Mouse (Mus musculus): ENCODE data around the gene Cracr2a. TPM values are rescaled to one million over a fixed set of nuclear protein-coding genes. Genes with fewer than 3 reads are reported as not detected.
A peak's percentile ranks its signal among the peaks of the same experiment; 100 is the strongest.

The Cracr2a gene
- total RNA-seq, 1 experiment from 2014 or later, result 11.6 TPM

GRCm38 (mm10) chr6:127680784-127681183 is 119.6 kb downstream of the Cracr2a start:
- ATAC-seq (replicated peaks; ENCODE audit: low read depth, poor library complexity, severe bottlenecking), result no peak

- no peak for ATAC-seq (replicated peaks; ENCODE audit: low read depth, poor library complexity, severe bottlenecking)
Measured at GRCm38 (mm10) chr6:127683561-127683960, 122.4 kb downstream of the Cracr2a start.

- ATAC-seq (replicated peaks; ENCODE audit: low read depth, poor library complexity, severe bottlenecking), result no peak
Measured at GRCm38 (mm10) chr6:127684981-127685380, 123.8 kb downstream of the Cracr2a start.

DNA sequence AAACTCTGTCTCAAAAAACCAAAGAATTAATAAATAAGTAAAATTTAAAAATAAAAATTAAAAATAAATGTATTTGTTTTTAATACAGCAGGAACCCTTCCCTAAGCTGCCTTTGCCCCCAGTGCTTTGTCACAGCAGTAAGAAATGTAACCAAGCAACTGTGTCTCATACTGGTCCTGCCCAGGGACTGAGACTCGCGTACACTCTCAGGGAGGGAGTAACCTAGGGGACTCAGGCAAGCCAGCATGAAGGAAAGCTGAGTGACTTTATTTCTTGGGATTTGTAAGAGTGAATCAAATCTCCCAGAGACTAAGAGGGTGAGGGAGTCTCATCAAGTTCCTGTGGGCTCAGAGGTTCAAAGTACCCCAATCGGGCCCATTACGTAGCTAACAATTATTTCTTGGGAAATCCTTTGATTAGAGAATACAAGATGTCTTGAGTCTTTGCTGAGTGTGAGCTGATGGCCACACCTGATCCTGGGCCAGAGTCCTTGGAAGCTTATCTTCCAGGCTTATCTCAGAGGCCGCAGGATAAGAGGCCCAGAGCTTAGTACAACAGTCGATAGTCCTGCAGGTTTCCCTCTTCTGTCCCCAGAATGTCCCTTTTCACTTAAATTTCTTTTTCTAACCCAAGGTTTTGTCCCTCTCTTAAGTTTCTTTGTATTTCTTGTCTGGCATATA is 126.2 kb downstream of the Cracr2a start:
- ATAC-seq (replicated peaks; ENCODE audit: low read depth, poor library complexity, severe bottlenecking), result no peak

- ATAC-seq (replicated peaks; ENCODE audit: low read depth, poor library complexity, severe bottlenecking), result no peak
Measured at GRCm38 (mm10) chr6:127692298-127692697, 131.2 kb downstream of the Cracr2a start.

GRCm38 (mm10) chr6:127693681-127694080 is 132.5 kb downstream of the Cracr2a start:
- ATAC-seq (replicated peaks; ENCODE audit: low read depth, poor library complexity, severe bottlenecking), result no peak

DNA sequence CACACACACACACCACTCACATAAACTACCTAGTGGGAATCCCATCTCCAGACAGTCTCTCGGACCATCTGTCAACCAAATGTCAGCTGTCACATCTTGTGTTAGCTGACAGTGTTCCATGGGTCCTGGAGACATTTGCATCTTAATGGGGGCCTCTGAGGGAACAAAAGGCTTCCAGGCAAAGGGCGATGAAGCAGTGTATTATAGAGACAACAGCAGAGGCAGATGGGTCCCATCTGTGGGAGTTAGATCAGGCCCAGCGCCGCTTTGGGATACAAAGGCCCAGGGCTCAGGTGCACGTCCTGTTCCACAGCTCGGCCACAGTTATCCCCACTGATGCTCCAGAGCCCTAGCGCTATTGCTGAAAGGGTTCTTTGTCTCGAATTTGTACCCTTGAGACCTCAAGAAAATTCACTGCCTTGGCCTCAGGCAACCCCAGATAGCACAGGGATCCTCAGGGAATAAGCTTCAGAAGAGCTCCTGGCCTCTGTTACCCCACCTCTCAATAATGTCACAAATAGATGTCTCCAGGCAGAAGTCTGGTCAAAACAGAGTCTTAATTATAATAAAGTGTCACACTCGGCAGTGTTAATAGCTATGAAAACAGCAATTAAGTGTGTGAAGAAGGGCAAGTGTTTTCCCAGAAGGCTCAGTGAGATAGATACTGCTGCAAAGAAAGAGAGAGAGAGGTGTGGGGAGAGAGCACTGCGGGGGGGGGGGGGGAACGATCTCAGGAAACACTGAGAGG is 140.1 kb downstream of the Cracr2a start:
- ATAC-seq (replicated peaks; ENCODE audit: low read depth, poor library complexity, severe bottlenecking), result no peak

- ATAC-seq (replicated peaks; ENCODE audit: low read depth, poor library complexity, severe bottlenecking), result no peak
Measured at GRCm38 (mm10) chr6:127708218-127708628, 147.1 kb downstream of the Cracr2a start.

DNA sequence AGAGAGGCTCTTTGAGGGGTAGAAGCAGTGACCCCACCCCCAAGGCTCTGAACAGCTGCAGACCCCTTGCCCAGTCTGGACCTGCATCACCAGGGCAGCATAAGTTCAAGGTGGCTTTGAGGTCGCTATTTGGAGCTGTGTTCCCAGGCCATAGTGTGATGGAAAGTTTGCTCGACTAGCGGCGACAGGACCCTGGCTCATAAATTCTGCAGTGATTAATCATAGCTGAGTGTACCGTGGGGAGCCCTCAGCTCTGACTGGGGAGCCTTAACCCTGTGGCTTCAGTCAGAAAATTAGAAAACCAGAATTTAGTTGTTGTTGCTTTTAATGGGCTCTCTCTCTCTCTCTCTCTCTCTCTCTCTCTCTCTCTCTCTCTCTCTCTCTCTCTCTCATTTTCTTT is 153.8 kb downstream of the Cracr2a start:
- ATAC-seq (replicated peaks; ENCODE audit: low read depth, poor library complexity, severe bottlenecking), result no peak

DNA sequence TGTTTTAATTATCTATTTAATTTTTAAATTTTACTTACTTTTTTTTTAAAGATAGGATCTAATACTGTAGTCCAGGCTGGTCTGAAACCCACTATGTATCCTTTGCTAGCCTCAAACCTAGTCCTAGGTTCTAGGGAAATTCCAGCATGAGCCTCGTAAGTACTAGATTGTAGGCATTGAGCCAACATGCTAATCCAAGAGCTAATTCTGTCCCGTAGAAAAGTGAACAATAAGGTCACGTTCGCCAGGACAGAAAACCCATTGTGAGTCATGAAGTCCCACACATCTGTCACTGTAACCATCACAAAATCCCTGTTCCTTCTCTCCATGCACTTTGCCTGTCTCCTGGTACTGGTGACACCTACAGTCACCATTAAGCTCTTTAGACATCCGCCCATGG is 154.3 kb downstream of the Cracr2a start:
- ATAC-seq (replicated peaks; ENCODE audit: low read depth, poor library complexity, severe bottlenecking), result no peak

- ATAC-seq (replicated peaks; ENCODE audit: low read depth, poor library complexity, severe bottlenecking), result no peak
Measured at GRCm38 (mm10) chr6:127717239-127718137, 156.3 kb downstream of the Cracr2a start.

- ATAC-seq (replicated peaks; ENCODE audit: low read depth, poor library complexity, severe bottlenecking), result no peak
Measured at GRCm38 (mm10) chr6:127719875-127720274, 158.7 kb downstream of the Cracr2a start.

DNA sequence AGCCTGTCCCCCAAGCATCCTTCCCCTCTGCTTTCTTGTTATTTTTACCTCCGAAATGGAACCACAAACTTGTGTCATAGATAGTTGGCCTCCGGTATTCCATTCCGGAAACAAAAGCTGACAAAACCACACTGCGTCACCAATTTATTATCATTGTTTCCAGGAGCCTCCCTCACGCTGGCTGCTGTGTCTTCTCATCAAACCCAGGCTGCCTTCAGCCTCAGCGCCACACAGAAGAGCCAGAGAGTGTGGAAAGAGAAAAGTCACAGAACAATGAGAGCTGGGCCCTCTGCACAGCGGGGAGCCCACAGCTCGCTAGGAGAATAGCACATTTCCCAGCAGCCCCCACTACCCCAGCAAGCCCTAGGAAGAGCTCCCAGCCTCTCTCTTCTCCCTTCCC is 162.0 kb downstream of the Cracr2a start:
- ATAC-seq (replicated peaks; ENCODE audit: low read depth, poor library complexity, severe bottlenecking), result 0 out of 2 replicates have a peak, but pooled peaks have one; percentile 18

Other genes starting within 250 kb of the Cracr2a start
- 24.1 and 36.8 TPM in 2 replicates for gene Parp11, start 114.5 kb upstream of the Cracr2a start, total RNA-seq (2017)
- not detected in 2 replicates for gene Prmt8, start 208.1 kb downstream of the Cracr2a start, total RNA-seq (2017)

Data from common myeloid progenitor, adult 5-6 weeks (primary cell).